In the genomic region with DNA sequence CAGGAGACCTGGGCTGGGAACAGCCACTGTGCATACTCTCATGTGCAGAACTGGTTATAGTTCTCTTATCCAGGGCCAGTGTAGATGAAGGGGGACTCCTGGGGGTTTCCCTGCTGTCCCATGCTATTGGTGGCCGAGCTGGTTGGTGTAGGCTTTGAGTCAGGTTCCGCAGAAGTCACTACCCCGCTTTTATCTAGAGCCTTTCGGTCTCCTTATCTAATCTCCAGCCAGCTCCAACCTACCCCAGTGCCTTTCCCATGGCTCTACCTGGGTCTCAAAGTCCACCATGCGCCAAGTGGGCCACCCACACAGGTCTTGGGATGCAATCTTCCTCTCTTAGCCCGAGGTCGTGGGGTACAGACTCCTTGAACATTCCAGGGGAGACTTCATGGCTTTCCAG, we compare ENCODE assay signal across 28 mouse cellular contexts. TPM values are rescaled to one million over a fixed set of nuclear protein-coding genes. Genes with fewer than 3 reads are reported as not detected.
DNase-seq lines count a peak whose midpoint lies in the region; ATAC-seq and TF ChIP-seq lines count a peak whose summit lies in the region.
"Had no signal": no experiment of that assay in that cellular context is flagged by ENCODE, and none has a peak within 500 bp of the region (broad histone marks: within the 10 kb centered on the region; RNA-seq: fewer than 3 reads in every experiment).

No protein-coding gene starts in this region.

- ATAC-seq in hindbrain, embryonic 11.5 days (ENCODE audit: low FRiP score): no peak
- ATAC-seq in stomach, postnatal 0 days (ENCODE audit: low FRiP score, low TSS enrichment): peak; percentile 30; the same call in 1 of the 2 replicates
- no peak for ATAC-seq in activated CD4-positive, CD25-positive, alpha-beta regulatory T cell, adult 4 months
- ATAC-seq: forebrain, embryonic 13.5 days; hindbrain, postnatal 0 days; midbrain, embryonic 15.5 days had no signal

- 83% methylated on average over 7 of the region's 7 CpGs for WGBS in hindbrain, embryonic 10.5 days
- 85% methylated on average over 7 of the region's 7 CpGs for WGBS in hindbrain, embryonic 11.5 days
- 84% methylated on average over 7 of the region's 7 CpGs for WGBS in limb, embryonic 10.5 days
- 58% methylated on average over 7 of the region's 7 CpGs for WGBS in stomach, postnatal 0 days

- no peak for TF ChIP-seq CTCF in MEL (IDR thresholded peaks at IDR 0.05 in 2 of 3, conservative IDR thresholded peaks at IDR 0.05 in 1 of 3; ENCODE audit: control insufficient read depth in 1 of 3, insufficient read depth in 1 of 3, low read depth in 2 of 3, low read length in 3 of 3, poor library complexity in 1 of 3, severe bottlenecking in 1 of 3)
- TF ChIP-seq CTCF in stomach, postnatal 0 days (IDR thresholded peaks at IDR 0.05; ENCODE audit: low read depth): no peak

- H3K36me3 ChIP-seq in hindbrain, embryonic 10.5 days: no peaks in the 10 kb centered on the region
- H3K36me3 ChIP-seq in hindbrain, embryonic 11.5 days (ENCODE audit: control insufficient read depth, insufficient read depth, low read length): no peaks in the 10 kb centered on the region
- H3K36me3 ChIP-seq in MEL (ENCODE audit: control insufficient read depth in 1 of 2, insufficient read depth in 2 of 2, low read length in 2 of 2): peaks cover 0 to 12% of the 10 kb centered on the region in 2 experiments; a peak in 2 of 4 replicates
- H3K36me3 ChIP-seq in limb, embryonic 10.5 days: no peaks in the 10 kb centered on the region
- H3K36me3 ChIP-seq in stomach, postnatal 0 days (ENCODE audit: control insufficient read depth, insufficient read depth, low read length): no peaks in the 10 kb centered on the region; the same call in 1 of the 2 replicates
- H3K36me3 ChIP-seq: heart, embryonic 13.5 days; hindbrain, embryonic 12.5 days; lung, embryonic 15.5 days; midbrain, embryonic 10.5 days; midbrain, embryonic 15.5 days had no signal

- H3K4me1 ChIP-seq in hindbrain, embryonic 10.5 days (replicated peaks): peaks cover 43% of the 10 kb centered on the region
- peaks cover 5% of the 10 kb centered on the region for H3K4me1 ChIP-seq in hindbrain, embryonic 11.5 days (replicated peaks; ENCODE audit: control insufficient read depth, insufficient read depth, low read length)
- H3K4me1 ChIP-seq in MEL (ENCODE audit: control insufficient read depth in 1 of 2, insufficient read depth in 2 of 2, low read length in 2 of 2): peaks cover 7 to 21% of the 10 kb centered on the region in 2 experiments; a peak in 3 of 4 replicates
- H3K4me1 ChIP-seq in limb, embryonic 10.5 days: peaks cover 25% of the 10 kb centered on the region
- H3K4me1 ChIP-seq in stomach, postnatal 0 days (replicated peaks; ENCODE audit: control insufficient read depth, insufficient read depth): peaks cover 5% of the 10 kb centered on the region; the same call in 1 of the 2 replicates

- H3K9me3 ChIP-seq in hindbrain, embryonic 10.5 days: no peaks in the 10 kb centered on the region
- H3K9me3 ChIP-seq in hindbrain, embryonic 11.5 days (ENCODE audit: control insufficient read depth, low read length): no peaks in the 10 kb centered on the region
- H3K9me3 ChIP-seq in MEL (replicated peaks; ENCODE audit: insufficient read depth, low read length): no peaks in the 10 kb centered on the region
- H3K9me3 ChIP-seq in limb, embryonic 10.5 days (replicated peaks): no peaks in the 10 kb centered on the region
- H3K9me3 ChIP-seq in stomach, postnatal 0 days (ENCODE audit: control insufficient read depth, low read length): no peaks in the 10 kb centered on the region
- H3K9me3 ChIP-seq: forebrain, embryonic 13.5 days; heart, embryonic 13.5 days; hindbrain, embryonic 12.5 days; lung, embryonic 15.5 days; midbrain, embryonic 15.5 days had no signal

- DNase-seq in hindbrain, embryonic 10.5 days (ENCODE audit: low spot score): no peak
- DNase-seq in hindbrain, embryonic 11.5 days (ENCODE audit: low spot score): no peak
- peak; percentile 15 for DNase-seq in MEL (ENCODE audit: low read depth, low spot score)
- no peak for DNase-seq in limb, embryonic 10.5 days (ENCODE audit: low spot score)
- peak; percentile 60 for DNase-seq in stomach, postnatal 0 days (ENCODE audit: low spot score)
- DNase-seq in cerebellum, adult 9-10 months: no peak
- no peak for DNase-seq in natural killer cell, adult 2 months (ENCODE audit: low spot score in 2 of 2)
- DNase-seq: adrenal gland, adult 2 months; adrenal gland, postnatal 36 days; cerebellum, adult 18-20 months; cerebellum, postnatal 36 days; gastrocnemius, postnatal 36 days; heart, adult 2 months; heart, postnatal 14 days; kidney, adult 2 months; kidney, postnatal 14 days; layer of hippocampus, adult 9-11 months; right cerebral cortex, postnatal 25 days; thymus, adult 18-20 months; thymus, postnatal 25 days had no signal

- no peak overlapping the region for H3K4me3 ChIP-seq in hindbrain, embryonic 10.5 days
- no peak overlapping the region for H3K4me3 ChIP-seq in hindbrain, embryonic 11.5 days (ENCODE audit: low read depth, low read length)
- H3K4me3 ChIP-seq in MEL (ENCODE audit: control insufficient read depth in 1 of 2, insufficient read depth in 1 of 2, low read depth in 2 of 2, low read length in 2 of 2): peak overlapping the region in 1 of 2 experiments; percentile 25; a peak in 1 of 4 replicates
- H3K4me3 ChIP-seq in limb, embryonic 10.5 days: no peak overlapping the region
- H3K4me3 ChIP-seq in stomach, postnatal 0 days (ENCODE audit: low read depth, low read length): no peak overlapping the region
- H3K4me3 ChIP-seq: forebrain, embryonic 13.5 days; heart, adult 2 months; heart, embryonic 13.5 days; hindbrain, embryonic 12.5 days; lung, embryonic 15.5 days; midbrain, embryonic 10.5 days; midbrain, embryonic 15.5 days had no signal

- TF ChIP-seq RAD21 in MEL (IDR thresholded peaks at IDR 0.05; ENCODE audit: low read depth, low read length): no peak

- no peak overlapping the region for H3K4me2 ChIP-seq in hindbrain, embryonic 11.5 days (replicated peaks; ENCODE audit: low read depth, low read length)
- no peak overlapping the region for H3K4me2 ChIP-seq in stomach, postnatal 0 days (replicated peaks; ENCODE audit: low read depth)
- H3K4me2 ChIP-seq: forebrain, embryonic 13.5 days; heart, embryonic 13.5 days; hindbrain, embryonic 12.5 days; lung, embryonic 15.5 days; midbrain, embryonic 15.5 days had no signal

- TF ChIP-seq EP300 in MEL (IDR thresholded peaks at IDR 0.05; ENCODE audit: low read depth in 1 of 2, low read length in 2 of 2): no peak
- no peak for TF ChIP-seq EP300 in stomach, postnatal 0 days (optimal IDR thresholded peaks at IDR 0.05)

- TF ChIP-seq POLR2A in MEL (IDR thresholded peaks at IDR 0.05; ENCODE audit: control insufficient read depth in 1 of 2, insufficient read depth in 1 of 2, low read depth in 1 of 2, low read length in 2 of 2, poor library complexity in 1 of 2): no peak

- peak overlapping the region; percentile 45; the same call in 1 of the 2 replicates for H3K27ac ChIP-seq in hindbrain, embryonic 10.5 days
- no peak overlapping the region for H3K27ac ChIP-seq in hindbrain, embryonic 11.5 days (ENCODE audit: low read depth, low read length)
- H3K27ac ChIP-seq in MEL (ENCODE audit: control insufficient read depth, low read depth, low read length): no peak overlapping the region
- 0 out of 2 replicates have a peak overlapping the region, but pooled peaks have one; percentile 22 for H3K27ac ChIP-seq in limb, embryonic 10.5 days
- no peak overlapping the region for H3K27ac ChIP-seq in stomach, postnatal 0 days (replicated peaks)
- H3K27ac ChIP-seq: forebrain, embryonic 13.5 days; heart, adult 2 months; heart, embryonic 13.5 days; hindbrain, embryonic 12.5 days; hindbrain, postnatal 0 days; lung, embryonic 15.5 days; midbrain, embryonic 10.5 days; midbrain, embryonic 15.5 days had no signal

- H3K27me3 ChIP-seq in hindbrain, embryonic 10.5 days (ENCODE audit: insufficient read depth, poor library complexity, severe bottlenecking): peaks cover 1% of the 10 kb centered on the region
- H3K27me3 ChIP-seq in hindbrain, embryonic 11.5 days (ENCODE audit: control insufficient read depth, insufficient read depth, low read length): no peaks in the 10 kb centered on the region
- no peaks in the 10 kb centered on the region for H3K27me3 ChIP-seq in MEL (ENCODE audit: control insufficient read depth in 1 of 2, insufficient read depth in 2 of 2, low read length in 2 of 2)
- H3K27me3 ChIP-seq in limb, embryonic 10.5 days (ENCODE audit: low read depth, poor library complexity, severe bottlenecking): no peaks in the 10 kb centered on the region
- no peaks in the 10 kb centered on the region for H3K27me3 ChIP-seq in stomach, postnatal 0 days (ENCODE audit: control insufficient read depth, insufficient read depth, low read length)
- H3K27me3 ChIP-seq: forebrain, embryonic 13.5 days; heart, embryonic 13.5 days; hindbrain, embryonic 12.5 days; lung, embryonic 15.5 days; midbrain, embryonic 15.5 days had no signal

- no peak overlapping the region for H3K9ac ChIP-seq in hindbrain, embryonic 11.5 days (ENCODE audit: low read depth, low read length)
- H3K9ac ChIP-seq in MEL (ENCODE audit: control insufficient read depth, low read depth, low read length, poor library complexity, severe bottlenecking): no peak overlapping the region
- no peak overlapping the region for H3K9ac ChIP-seq in stomach, postnatal 0 days (ENCODE audit: low read length)
- H3K9ac ChIP-seq: forebrain, embryonic 13.5 days; heart, embryonic 13.5 days; hindbrain, embryonic 12.5 days; lung, embryonic 15.5 days; midbrain, embryonic 15.5 days had no signal

- H3K79me2 ChIP-seq in MEL (ENCODE audit: control insufficient read depth, insufficient read depth, low read length, poor library complexity): no peaks in the 10 kb centered on the region

RNA-seq across cellular contexts. Expression of gene Itpr3, which starts 9.0 kb away (rescaled TPM):
- 1.8 and 2.0 TPM in 2 replicates for polyA plus RNA-seq in hindbrain, embryonic 10.5 days (2016; fragmentation: Nextera tagmentation; extraction: Ambion mirVana)
- 1.2 and 1.3 TPM in 2 replicates for polyA plus RNA-seq in hindbrain, embryonic 11.5 days (2014; fragmentation: Nextera tagmentation; extraction: Ambion mirVana)
- 7.3 and 9.7 TPM in 2 replicates for total RNA-seq in MEL (2012; rRNA removed)
- polyA plus RNA-seq in MEL (2012; ENCODE audit: insufficient read depth in 1 of 2, insufficient read length in 2 of 2, low read depth in 1 of 2, low replicate concordance in 2 of 2, missing spikeins in 1 of 2): 10 to 100 TPM in 1 of 2 experiments, not detected in 1; 11.4 TPM
- polyA plus RNA-seq in limb, embryonic 10.5 days (2016; fragmentation: Nextera tagmentation; extraction: Ambion mirVana): 4.3 and 4.8 TPM in 2 replicates
- polyA plus RNA-seq in stomach, postnatal 0 days (2015; fragmentation: Nextera tagmentation; extraction: Ambion mirVana): 5.9 and 6.6 TPM in 2 replicates
- polyA plus RNA-seq in activated CD4-positive, CD25-positive, alpha-beta regulatory T cell, adult 4 months (2017; shearing (Covaris generic)): 1 to 10 TPM; 5.8 to 6.4 TPM

RNA-seq across cellular contexts. Expression of gene Bak1, which starts 37.3 kb away (rescaled TPM):
- polyA plus RNA-seq in hindbrain, embryonic 10.5 days (2016; fragmentation: Nextera tagmentation; extraction: Ambion mirVana): 2.9 and 6.6 TPM in 2 replicates
- polyA plus RNA-seq in hindbrain, embryonic 11.5 days (2014; fragmentation: Nextera tagmentation; extraction: Ambion mirVana): 7.4 and 9.5 TPM in 2 replicates
- total RNA-seq in MEL (2012; rRNA removed): 66.8 and 75.4 TPM in 2 replicates
- polyA plus RNA-seq in MEL (2012; ENCODE audit: insufficient read depth in 1 of 2, insufficient read length in 2 of 2, low read depth in 1 of 2, low replicate concordance in 2 of 2, missing spikeins in 1 of 2): 100 to 1,000 TPM in 1 of 2 experiments, not detected in 1; 150 TPM
- polyA plus RNA-seq in limb, embryonic 10.5 days (2016; fragmentation: Nextera tagmentation; extraction: Ambion mirVana): 3.7 and 4.6 TPM in 2 replicates
- polyA plus RNA-seq in stomach, postnatal 0 days (2015; fragmentation: Nextera tagmentation; extraction: Ambion mirVana): 3.5 and 3.6 TPM in 2 replicates
- 10 to 100 TPM in 1 of 2 experiments, 1 to 10 TPM in 1; 9.8 to 17.6 TPM for polyA plus RNA-seq in activated CD4-positive, CD25-positive, alpha-beta regulatory T cell, adult 4 months (2017; shearing (Covaris generic))

Comparison
In these comparisons a context has a peak if more than half of its experiments do, and no peak if none do; other contexts are left out.
1. H3K27ac ChIP-seq: peak in hindbrain, embryonic 10.5 days (single experiment) and limb, embryonic 10.5 days (single experiment); none in hindbrain, embryonic 11.5 days (single experiment), MEL (single experiment) and stomach, postnatal 0 days (single experiment).
2. DNase-seq: peak in MEL (single experiment) and stomach, postnatal 0 days (single experiment); none in hindbrain, embryonic 10.5 days (single experiment), hindbrain, embryonic 11.5 days (single experiment), limb, embryonic 10.5 days (single experiment), cerebellum, adult 9-10 months (single experiment) and natural killer cell, adult 2 months (0 of 2).